ENCODE assay signal across 8 mouse cellular contexts in genomic region chr4:49597183-49598100, GRCm38 (mm10). TPM values are rescaled to one million over a fixed set of nuclear protein-coding genes. Genes with fewer than 3 reads are reported as not detected.
DNase-seq lines count a peak whose midpoint lies in the region; ATAC-seq and TF ChIP-seq lines count a peak whose summit lies in the region.

Gene Tmem246 (minus strand): TSS chr4:49597876.

- TF ChIP-seq POLR2A in bone marrow macrophage, adult 2 months (IDR thresholded peaks at IDR 0.05; ENCODE audit: borderline replicate concordance, low read depth, low read length) = no peak

- no peaks in the 10 kb centered on the region for H3K36me3 ChIP-seq in intestine, embryonic 15.5 days

- TF ChIP-seq CTCF in bone marrow macrophage, adult 2 months (IDR thresholded peaks at IDR 0.05; ENCODE audit: low read depth, low read length) = no peak

- H3K4me3 ChIP-seq in bone marrow macrophage, adult 2 months (ENCODE audit: insufficient read depth, low read length) = peak within 1 kb of the TSS; percentile 57
- peak within 1 kb of the TSS; percentile 87 for H3K4me3 ChIP-seq in intestine, embryonic 15.5 days (replicated peaks)

- under 1% methylated on average over 77 of the region's 77 CpGs for WGBS in intestine, embryonic 15.5 days

- no peak within 1 kb of the TSS for H3K27ac ChIP-seq in bone marrow macrophage, adult 2 months (ENCODE audit: insufficient read depth, low read depth, low read length)
- H3K27ac ChIP-seq in intestine, embryonic 15.5 days = peak within 1 kb of the TSS; percentile 79

- peak; percentile 94 for ATAC-seq in intestine, embryonic 15.5 days
- ATAC-seq in megakaryocyte progenitor cell, adult 5-6 weeks (replicated peaks; ENCODE audit: poor library complexity) = peak; percentile 80

- peaks cover 7% of the 10 kb centered on the region for H3K4me1 ChIP-seq in bone marrow macrophage, adult 2 months (ENCODE audit: control insufficient read depth, insufficient read depth, low read length)
- H3K4me1 ChIP-seq in intestine, embryonic 15.5 days (replicated peaks) = 0 out of 2 replicates have a peak, but pooled peaks cover 2% of the 10 kb centered on the region

- DNase-seq in embryo, embryonic 9.5 days (ENCODE audit: extremely low spot score) = peak; percentile 80
- peak; percentile 56 to 64 for DNase-seq in gastrocnemius, postnatal 36 days
- DNase-seq in left cerebral cortex, postnatal 14 days (ENCODE audit: low spot score in 2 of 2) = peak; percentile 62 to 65
- DNase-seq in right cerebral cortex, postnatal 4 days = peak; percentile 73
- DNase-seq in adipocyte (ENCODE audit: low spot score) = no peak

- intact Hi-C loops in gastrocnemius, postnatal 36 days (cut with DNase I) = no loop called here
- intact Hi-C loops in left cerebral cortex, postnatal 14 days (cut with DNase I) = no loop called here

- peak within 1 kb of the TSS; percentile 87 for H3K4me2 ChIP-seq in intestine, embryonic 15.5 days (replicated peaks)

- no peaks in the 10 kb centered on the region for H3K9me3 ChIP-seq in intestine, embryonic 15.5 days

- no peaks in the 10 kb centered on the region for H3K27me3 ChIP-seq in intestine, embryonic 15.5 days (replicated peaks)

- H3K9ac ChIP-seq in intestine, embryonic 15.5 days = peak within 1 kb of the TSS; percentile 81

RNA-seq across cellular contexts. Expression of gene Tmem246, which starts in this region (rescaled TPM):
- polyA plus RNA-seq in bone marrow macrophage, adult 2 months (2012; ENCODE audit: insufficient read depth, insufficient read length, missing spikeins) = 0.24 and 0.80 TPM in 2 replicates
- total RNA-seq in gastrocnemius, postnatal 36 days (2021) = 10 to 100 TPM; 29.6 to 30.5 TPM
- 21.2 and 22.2 TPM in 2 replicates for polyA plus RNA-seq in intestine, embryonic 15.5 days (2015; fragmentation: Nextera tagmentation; extraction: Ambion mirVana)
- total RNA-seq in left cerebral cortex, postnatal 14 days (2021) = 10 to 100 TPM; 66.9 to 68.1 TPM
- total RNA-seq in megakaryocyte progenitor cell, adult 5-6 weeks (2015) = 0.35 and 0.61 TPM in 2 replicates
- 0.08 and 0.20 TPM in 2 replicates for total RNA-seq in megakaryocyte progenitor cell, adult 5-6 weeks (2017)

Comparison
In these comparisons a context has a peak if more than half of its experiments do, and no peak if none do; other contexts are left out.
1. RNA of gene Tmem246 (total RNA-seq): 66.9 to 68.1 TPM in left cerebral cortex, postnatal 14 days and 29.6 to 30.5 TPM in gastrocnemius, postnatal 36 days; 0.08 to 0.61 TPM in megakaryocyte progenitor cell, adult 5-6 weeks; every median in the first group is over 10 times any median in the second.
2. RNA of gene Tmem246 (polyA plus RNA-seq): 21.2 to 22.2 TPM in intestine, embryonic 15.5 days; 0.24 to 0.80 TPM in bone marrow macrophage, adult 2 months; every median in the first group is over 10 times any median in the second.
3. Peak in ATAC-seq in megakaryocyte progenitor cell, adult 5-6 weeks; RNA of the gene not detected or under 1 TPM.